ENCODE assay signal across 8 mouse cellular contexts in genomic region chr5:142819385-142820275, GRCm38 (mm10). TPM values are rescaled to one million over a fixed set of nuclear protein-coding genes. Genes with fewer than 3 reads are reported as not detected.
DNase-seq lines count a peak whose midpoint lies in the region; ATAC-seq and TF ChIP-seq lines count a peak whose summit lies in the region.

No protein-coding gene starts in this region.

- peak overlapping the region; percentile 100 for H3K27ac ChIP-seq in forebrain, embryonic 11.5 days (ENCODE audit: low read depth, low read length)
- H3K27ac ChIP-seq in heart, embryonic 16.5 days (ENCODE audit: low read length), result peak overlapping the region; percentile 100
- H3K27ac ChIP-seq in liver, embryonic 13.5 days, result peak overlapping the region; percentile 88
- H3K27ac ChIP-seq in neural tube, embryonic 14.5 days (ENCODE audit: low read depth, low read length), result peak overlapping the region; percentile 100

- H3K4me2 ChIP-seq in forebrain, embryonic 11.5 days (ENCODE audit: low read depth, low read length, severe bottlenecking), result peak overlapping the region; percentile 96
- peak overlapping the region; percentile 78 for H3K4me2 ChIP-seq in heart, embryonic 16.5 days (ENCODE audit: low read depth, low read length)
- peak overlapping the region; percentile 68 for H3K4me2 ChIP-seq in liver, embryonic 13.5 days
- peak overlapping the region; percentile 98 for H3K4me2 ChIP-seq in neural tube, embryonic 14.5 days (ENCODE audit: low read depth, low read length)

- H3K9ac ChIP-seq in forebrain, embryonic 11.5 days (ENCODE audit: low read length), result peak overlapping the region; percentile 100
- H3K9ac ChIP-seq in heart, embryonic 16.5 days (ENCODE audit: low read length), result peak overlapping the region; percentile 100
- H3K9ac ChIP-seq in liver, embryonic 13.5 days, result peak overlapping the region; percentile 70
- H3K9ac ChIP-seq in neural tube, embryonic 14.5 days (replicated peaks; ENCODE audit: low read depth, low read length), result peak overlapping the region; percentile 99

- peaks cover 13% of the 10 kb centered on the region for H3K4me1 ChIP-seq in forebrain, embryonic 11.5 days (replicated peaks; ENCODE audit: control insufficient read depth, insufficient read depth, low read length)
- peaks cover 8% of the 10 kb centered on the region for H3K4me1 ChIP-seq in heart, embryonic 16.5 days (ENCODE audit: control insufficient read depth, insufficient read depth, low read length)
- H3K4me1 ChIP-seq in liver, embryonic 13.5 days (replicated peaks), result peaks cover 58% of the 10 kb centered on the region
- H3K4me1 ChIP-seq in neural tube, embryonic 14.5 days (ENCODE audit: control insufficient read depth, insufficient read depth, low read length), result peaks cover 26% of the 10 kb centered on the region

- peaks cover 2% of the 10 kb centered on the region for H3K36me3 ChIP-seq in C2C12 (ENCODE audit: control insufficient read depth, insufficient read depth)
- no peaks in the 10 kb centered on the region for H3K36me3 ChIP-seq in forebrain, embryonic 11.5 days (ENCODE audit: control insufficient read depth, insufficient read depth, low read length)
- H3K36me3 ChIP-seq in heart, embryonic 16.5 days (ENCODE audit: control insufficient read depth, insufficient read depth), result no peaks in the 10 kb centered on the region
- no peaks in the 10 kb centered on the region for H3K36me3 ChIP-seq in liver, embryonic 13.5 days
- no peaks in the 10 kb centered on the region; the same call in 1 of the 2 replicates for H3K36me3 ChIP-seq in neural tube, embryonic 14.5 days (ENCODE audit: control insufficient read depth, insufficient read depth, low read length)

- peak; percentile 62 to 79 for DNase-seq in adrenal gland, postnatal 36 days
- peak; percentile 89 for DNase-seq in forebrain, embryonic 11.5 days (ENCODE audit: low spot score)
- peak; percentile 73 for DNase-seq in kidney, postnatal 14 days
- no peak for DNase-seq in liver, embryonic 13.5 days
- DNase-seq in yolk sac, embryonic 10.5 days (ENCODE audit: low spot score), result peak; percentile 80

- H3K9me3 ChIP-seq in forebrain, embryonic 11.5 days (ENCODE audit: control insufficient read depth, low read length), result no peaks in the 10 kb centered on the region
- H3K9me3 ChIP-seq in heart, embryonic 16.5 days (replicated peaks; ENCODE audit: control insufficient read depth, low read length), result no peaks in the 10 kb centered on the region
- no peaks in the 10 kb centered on the region for H3K9me3 ChIP-seq in liver, embryonic 13.5 days (replicated peaks)
- H3K9me3 ChIP-seq in neural tube, embryonic 14.5 days (ENCODE audit: control insufficient read depth, low read length), result no peaks in the 10 kb centered on the region

- peaks cover 67% of the 10 kb centered on the region for H3K79me2 ChIP-seq in C2C12 (ENCODE audit: control insufficient read depth, insufficient read depth)

- H3K4me3 ChIP-seq in C2C12 (ENCODE audit: insufficient read depth, poor library complexity, severe bottlenecking), result peak overlapping the region; percentile 75
- peak overlapping the region; percentile 87 for H3K4me3 ChIP-seq in forebrain, embryonic 11.5 days (ENCODE audit: low read depth, low read length)
- peak overlapping the region; percentile 79 for H3K4me3 ChIP-seq in heart, embryonic 16.5 days (ENCODE audit: low read length)
- peak overlapping the region; percentile 64 for H3K4me3 ChIP-seq in liver, embryonic 13.5 days (replicated peaks)
- H3K4me3 ChIP-seq in neural tube, embryonic 14.5 days (ENCODE audit: low read depth, low read length), result peak overlapping the region; percentile 98

- peak; percentile 31 for ATAC-seq in forebrain, embryonic 11.5 days (replicated peaks; ENCODE audit: low FRiP score)
- ATAC-seq in heart, embryonic 16.5 days (replicated peaks; ENCODE audit: extremely low read depth, insufficient read depth, low FRiP score), result no peak
- no peak for ATAC-seq in liver, embryonic 13.5 days (ENCODE audit: low read depth)
- peak; percentile 26; the same call in 1 of the 2 replicates for ATAC-seq in neural tube, embryonic 14.5 days (ENCODE audit: low read depth)

- H3ac ChIP-seq in C2C12 (ENCODE audit: control insufficient read depth, insufficient read length, low read depth), result peak overlapping the region; percentile 98

- H3K79me3 ChIP-seq in C2C12 (ENCODE audit: low read depth), result peaks cover 51% of the 10 kb centered on the region

- TF ChIP-seq CTCF in C2C12 (IDR thresholded peaks at IDR 0.05; ENCODE audit: control insufficient read depth, insufficient read depth, insufficient read length), result no peak

- under 1% methylated on average over 36 of the region's 36 CpGs for WGBS in forebrain, embryonic 11.5 days
- 0% methylated on average over 36 of the region's 36 CpGs for WGBS in heart, embryonic 16.5 days
- 2% methylated on average over 36 of the region's 36 CpGs for WGBS in liver, embryonic 13.5 days (ENCODE audit: insufficient replicate concordance)
- WGBS in neural tube, embryonic 14.5 days, result 0% methylated on average over 36 of the region's 36 CpGs

- no peaks in the 10 kb centered on the region for H3K27me3 ChIP-seq in C2C12 (ENCODE audit: control insufficient read depth, insufficient read depth, insufficient read length)
- no peaks in the 10 kb centered on the region for H3K27me3 ChIP-seq in forebrain, embryonic 11.5 days (ENCODE audit: control insufficient read depth, insufficient read depth, low read length)
- no peaks in the 10 kb centered on the region for H3K27me3 ChIP-seq in heart, embryonic 16.5 days (ENCODE audit: control insufficient read depth, insufficient read depth, low read length)
- H3K27me3 ChIP-seq in liver, embryonic 13.5 days, result peaks cover 100% of the 10 kb centered on the region
- H3K27me3 ChIP-seq in neural tube, embryonic 14.5 days (ENCODE audit: control insufficient read depth, insufficient read depth, low read length), result peaks cover 4% of the 10 kb centered on the region; the same call in 1 of the 2 replicates

TF ChIP-seq in C2C12, 6 proteins besides CTCF, POLR2A, EP300 and RAD21:
- no peak for TF ChIP-seq CEBPB (IDR thresholded peaks at IDR 0.05; ENCODE audit: low read depth)
- no peak for TF ChIP-seq MAX (IDR thresholded peaks at IDR 0.05)
- no peak for TF ChIP-seq MYOD1 (IDR thresholded peaks at IDR 0.05; ENCODE audit: control insufficient read depth, insufficient read length, low read depth)
- no peak for TF ChIP-seq FOSL1 (IDR thresholded peaks at IDR 0.05; ENCODE audit: insufficient read depth, low read length, poor library complexity, severe bottlenecking)

RNA-seq across cellular contexts. Expression of gene Tnrc18, which starts 2.2 kb away (rescaled TPM):
- 44.3 TPM for polyA plus RNA-seq in C2C12 (2012; fragmentation: generic; extraction: Trizol)
- total RNA-seq in adrenal gland, postnatal 36 days (2021), result 10 to 100 TPM; 79.8 to 81.9 TPM
- polyA plus RNA-seq in forebrain, embryonic 11.5 days (2014; fragmentation: Nextera tagmentation; extraction: Ambion mirVana), result 55.2 and 55.7 TPM in 2 replicates
- 17.6 and 18.6 TPM in 2 replicates for polyA plus RNA-seq in heart, embryonic 16.5 days (2015; fragmentation: Nextera tagmentation; extraction: Ambion mirVana)
- 2.4 and 2.5 TPM in 2 replicates for polyA plus RNA-seq in liver, embryonic 13.5 days (2015; fragmentation: Nextera tagmentation; extraction: Ambion mirVana)
- polyA plus RNA-seq in neural tube, embryonic 14.5 days (2014; fragmentation: Nextera tagmentation; extraction: Ambion mirVana), result 36.4 and 39.9 TPM in 2 replicates

Comparison
In these comparisons a context has a peak if more than half of its experiments do, and no peak if none do; other contexts are left out.
1. ATAC-seq: peak in forebrain, embryonic 11.5 days (single experiment) and neural tube, embryonic 14.5 days (single experiment); none in heart, embryonic 16.5 days (single experiment) and liver, embryonic 13.5 days (single experiment).
2. Peak in every context shown above with its lines, with median percentiles within 50 percentile points of each other: H3K4me3 ChIP-seq, H3K27ac ChIP-seq, H3K4me2 ChIP-seq and H3K9ac ChIP-seq.